Mouse (Mus musculus): Measurements from ENCODE around the gene Fbln5. TPM values are rescaled to one million over a fixed set of nuclear protein-coding genes. Genes with fewer than 3 reads are reported as not detected.

Fbln5 gene
- polyA plus RNA-seq, 1 experiment from 2014 or later = 152 TPM

- Histone ChIP-seq H3K4me2 (ENCODE audit: low read length) (no peak overlapping the region), H3K27ac (replicated peaks in 1 of 2; ENCODE audit: control insufficient read depth in 1 of 2, insufficient read depth in 1 of 2, low read depth in 2 of 2, low read length in 2 of 2) (no peak overlapping the region), H3K4me1 (ENCODE audit: control insufficient read depth in 2 of 2, insufficient read depth in 2 of 2, low read length in 2 of 2) (no peaks in the 10 kb centered on the region), H3K36me3 (ENCODE audit: control insufficient read depth, insufficient read depth, low read length) (no peaks in the 10 kb centered on the region), H3K9ac (ENCODE audit: low read length) (no peak overlapping the region), H3K27me3 (ENCODE audit: control insufficient read depth, insufficient read depth, low read length) (no peaks in the 10 kb centered on the region), H3K4me3 (ENCODE audit: control insufficient read depth in 1 of 2, insufficient read depth in 1 of 2, low read depth in 1 of 2, low read length in 2 of 2) (no peak overlapping the region), H3K9me3 (ENCODE audit: control insufficient read depth, low read length) (no peaks in the 10 kb centered on the region)
- ATAC-seq (ENCODE audit: insufficient number of reproducible peaks, insufficient read depth, low FRiP score, low read depth) = no peak
- 83% methylated on average over 3 of the region's 3 CpGs for WGBS
These were observed 29.1 kb downstream of the Fbln5 start for GRCm38 (mm10) chr12:101789767-101790166.

- WGBS = 78% methylated on average over 3 of the region's 3 CpGs
These were observed 29.6 kb downstream of the Fbln5 start for GRCm38 (mm10) chr12:101789250-101789649.

GRCm38 (mm10) chr12:101782787-101783186, 36.1 kb downstream of the Fbln5 start:
- H3K9ac ChIP-seq (ENCODE audit: low read length) = no peak overlapping the region
- no peak overlapping the region for H3K4me3 ChIP-seq (ENCODE audit: control insufficient read depth in 1 of 2, insufficient read depth in 1 of 2, low read depth in 1 of 2, low read length in 2 of 2)
- 0 out of 4 replicates have a peak, but pooled peaks cover 0 to 3% of the 10 kb centered on the region in 2 experiments for H3K4me1 ChIP-seq (ENCODE audit: control insufficient read depth in 2 of 2, insufficient read depth in 2 of 2, low read length in 2 of 2)
- 49% methylated on average over 2 of the region's 2 CpGs for WGBS
- ATAC-seq (ENCODE audit: insufficient number of reproducible peaks, insufficient read depth, low FRiP score, low read depth) = no peak
- no peak overlapping the region for H3K4me2 ChIP-seq (ENCODE audit: low read length)
- no peak overlapping the region for H3K27ac ChIP-seq (replicated peaks in 1 of 2; ENCODE audit: control insufficient read depth in 1 of 2, insufficient read depth in 1 of 2, low read depth in 2 of 2, low read length in 2 of 2)
- H3K36me3 ChIP-seq (ENCODE audit: control insufficient read depth, insufficient read depth, low read length) = no peaks in the 10 kb centered on the region
- H3K27me3 ChIP-seq (ENCODE audit: control insufficient read depth, insufficient read depth, low read length) = no peaks in the 10 kb centered on the region
- H3K9me3 ChIP-seq (ENCODE audit: control insufficient read depth, low read length) = no peaks in the 10 kb centered on the region

More at GRCm38 (mm10) chr12:101789250-101789649, 29.6 kb downstream of the Fbln5 start:
- Histone ChIP-seq H3K9ac (ENCODE audit: low read length) (no peak overlapping the region), H3K4me2 (ENCODE audit: low read length) (no peak overlapping the region), H3K4me1 (ENCODE audit: control insufficient read depth in 2 of 2, insufficient read depth in 2 of 2, low read length in 2 of 2) (no peaks in the 10 kb centered on the region), H3K4me3 (ENCODE audit: control insufficient read depth in 1 of 2, insufficient read depth in 1 of 2, low read depth in 1 of 2, low read length in 2 of 2) (no peak overlapping the region), H3K36me3 (ENCODE audit: control insufficient read depth, insufficient read depth, low read length) (no peaks in the 10 kb centered on the region), H3K27me3 (ENCODE audit: control insufficient read depth, insufficient read depth, low read length) (no peaks in the 10 kb centered on the region), H3K9me3 (ENCODE audit: control insufficient read depth, low read length) (no peaks in the 10 kb centered on the region), H3K27ac (replicated peaks in 1 of 2; ENCODE audit: control insufficient read depth in 1 of 2, insufficient read depth in 1 of 2, low read depth in 2 of 2, low read length in 2 of 2) (no peak overlapping the region)
- no peak for ATAC-seq (ENCODE audit: insufficient number of reproducible peaks, insufficient read depth, low FRiP score, low read depth)

GRCm38 (mm10) chr12:101780915-101781314, 37.9 kb downstream of the Fbln5 start:
- ATAC-seq (ENCODE audit: insufficient number of reproducible peaks, insufficient read depth, low FRiP score, low read depth) = no peak
- H3K9me3 ChIP-seq (ENCODE audit: control insufficient read depth, low read length) = no peaks in the 10 kb centered on the region
- H3K27ac ChIP-seq (replicated peaks in 1 of 2; ENCODE audit: control insufficient read depth in 1 of 2, insufficient read depth in 1 of 2, low read depth in 2 of 2, low read length in 2 of 2) = no peak overlapping the region
- peaks cover 6 to 9% of the 10 kb centered on the region in 2 experiments; a peak in 1 of 4 replicates for H3K4me1 ChIP-seq (ENCODE audit: control insufficient read depth in 2 of 2, insufficient read depth in 2 of 2, low read length in 2 of 2)
- H3K4me3 ChIP-seq (ENCODE audit: control insufficient read depth in 1 of 2, insufficient read depth in 1 of 2, low read depth in 1 of 2, low read length in 2 of 2) = no peak overlapping the region
- no peak overlapping the region for H3K4me2 ChIP-seq (ENCODE audit: low read length)
- H3K9ac ChIP-seq (ENCODE audit: low read length) = no peak overlapping the region
- no peaks in the 10 kb centered on the region for H3K27me3 ChIP-seq (ENCODE audit: control insufficient read depth, insufficient read depth, low read length)
- H3K36me3 ChIP-seq (ENCODE audit: control insufficient read depth, insufficient read depth, low read length) = no peaks in the 10 kb centered on the region
- WGBS = 72% methylated on average over 5 of the region's 5 CpGs

GRCm38 (mm10) chr12:101777613-101778325, 41.1 kb downstream of the Fbln5 start:
- Histone ChIP-seq H3K9ac (ENCODE audit: low read length) (no peak overlapping the region), H3K9me3 (ENCODE audit: control insufficient read depth, low read length) (no peaks in the 10 kb centered on the region), H3K27ac (replicated peaks in 1 of 2; ENCODE audit: control insufficient read depth in 1 of 2, insufficient read depth in 1 of 2, low read depth in 2 of 2, low read length in 2 of 2) (peak overlapping the region; percentile 54 to 59), H3K27me3 (ENCODE audit: control insufficient read depth, insufficient read depth, low read length) (no peaks in the 10 kb centered on the region), H3K36me3 (ENCODE audit: control insufficient read depth, insufficient read depth, low read length) (no peaks in the 10 kb centered on the region), H3K4me3 (ENCODE audit: control insufficient read depth in 1 of 2, insufficient read depth in 1 of 2, low read depth in 1 of 2, low read length in 2 of 2) (no peak overlapping the region), H3K4me1 (ENCODE audit: control insufficient read depth in 2 of 2, insufficient read depth in 2 of 2, low read length in 2 of 2) (peaks cover 6 to 9% of the 10 kb centered on the region in 2 experiments; a peak in 1 of 4 replicates), H3K4me2 (ENCODE audit: low read length) (no peak overlapping the region)
- 0 out of 2 replicates have a peak, but pooled peaks have one; percentile 31 for ATAC-seq (ENCODE audit: insufficient number of reproducible peaks, insufficient read depth, low FRiP score, low read depth)
- 37% methylated on average over 9 of the region's 9 CpGs for WGBS

- peak overlapping the region in 1 of 2 experiments; percentile 59; a peak in 1 of 4 replicates for H3K27ac ChIP-seq (replicated peaks in 1 of 2; ENCODE audit: control insufficient read depth in 1 of 2, insufficient read depth in 1 of 2, low read depth in 2 of 2, low read length in 2 of 2)
- peaks cover 6 to 9% of the 10 kb centered on the region in 2 experiments; a peak in 1 of 4 replicates for H3K4me1 ChIP-seq (ENCODE audit: control insufficient read depth in 2 of 2, insufficient read depth in 2 of 2, low read length in 2 of 2)
- H3K36me3 ChIP-seq (ENCODE audit: control insufficient read depth, insufficient read depth, low read length) = no peaks in the 10 kb centered on the region
- 68% methylated on average over 5 of the region's 5 CpGs for WGBS
- no peak overlapping the region for H3K4me3 ChIP-seq (ENCODE audit: control insufficient read depth in 1 of 2, insufficient read depth in 1 of 2, low read depth in 1 of 2, low read length in 2 of 2)
- ATAC-seq (ENCODE audit: insufficient number of reproducible peaks, insufficient read depth, low FRiP score, low read depth) = no peak
- no peak overlapping the region for H3K9ac ChIP-seq (ENCODE audit: low read length)
- no peaks in the 10 kb centered on the region for H3K27me3 ChIP-seq (ENCODE audit: control insufficient read depth, insufficient read depth, low read length)
- no peak overlapping the region for H3K4me2 ChIP-seq (ENCODE audit: low read length)
- H3K9me3 ChIP-seq (ENCODE audit: control insufficient read depth, low read length) = no peaks in the 10 kb centered on the region
These were observed 42.5 kb downstream of the Fbln5 start for GRCm38 (mm10) chr12:101776383-101776782.

GRCm38 (mm10) chr12:101774116-101774515, 44.7 kb downstream of the Fbln5 start:
- Histone ChIP-seq H3K27me3 (ENCODE audit: control insufficient read depth, insufficient read depth, low read length) (no peaks in the 10 kb centered on the region), H3K9me3 (ENCODE audit: control insufficient read depth, low read length) (no peaks in the 10 kb centered on the region), H3K4me1 (ENCODE audit: control insufficient read depth in 2 of 2, insufficient read depth in 2 of 2, low read length in 2 of 2) (peaks cover 6 to 13% of the 10 kb centered on the region in 2 experiments; a peak in 2 of 4 replicates), H3K4me3 (ENCODE audit: control insufficient read depth in 1 of 2, insufficient read depth in 1 of 2, low read depth in 1 of 2, low read length in 2 of 2) (no peak overlapping the region), H3K4me2 (ENCODE audit: low read length) (no peak overlapping the region), H3K27ac (replicated peaks in 1 of 2; ENCODE audit: control insufficient read depth in 1 of 2, insufficient read depth in 1 of 2, low read depth in 2 of 2, low read length in 2 of 2) (no peak overlapping the region), H3K36me3 (ENCODE audit: control insufficient read depth, insufficient read depth, low read length) (no peaks in the 10 kb centered on the region), H3K9ac (ENCODE audit: low read length) (no peak overlapping the region)
- no peak for ATAC-seq (ENCODE audit: insufficient number of reproducible peaks, insufficient read depth, low FRiP score, low read depth)
- WGBS = 55% methylated on average over 4 of the region's 4 CpGs

All from heart, embryonic 14.5 days (tissue).